Mouse (Mus musculus): ENCODE measurements around the gene Tcf15.

DNA sequence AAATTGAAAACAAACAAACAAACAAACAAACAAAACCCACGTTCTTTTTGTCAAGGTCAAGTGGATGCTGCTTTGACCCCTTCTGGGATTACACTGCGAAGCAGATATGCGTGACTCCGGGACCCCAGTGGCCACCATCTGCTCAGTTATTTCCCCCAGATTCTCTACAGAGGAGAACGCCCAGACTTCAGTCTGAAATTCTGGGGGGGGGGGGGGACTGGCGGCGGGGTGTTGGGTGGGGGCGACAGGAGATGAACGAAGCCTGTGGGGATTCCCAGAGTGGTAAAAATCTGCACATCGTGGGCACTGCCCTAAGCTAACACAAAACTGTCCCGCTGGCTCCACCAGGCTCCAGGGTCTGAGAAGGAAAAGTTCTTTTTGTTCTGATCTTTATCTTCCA is 790 bp upstream of the Tcf15 start:
- no peak for TF ChIP-seq POLR2A (IDR thresholded peaks at IDR 0.05; ENCODE audit: insufficient read length, low read depth)
- no peak for TF ChIP-seq MYOD1 (IDR thresholded peaks at IDR 0.05; ENCODE audit: control insufficient read depth in 1 of 3, insufficient read length in 2 of 3, low read depth in 2 of 3)
- no peak for TF ChIP-seq POLR2AphosphoS2 (IDR thresholded peaks at IDR 0.05; ENCODE audit: insufficient read length, low read depth)
- TF ChIP-seq USF1 (IDR thresholded peaks at IDR 0.05; ENCODE audit: low read depth), result no peak
- TF ChIP-seq E2F4 (IDR thresholded peaks at IDR 0.05; ENCODE audit: insufficient read depth), result no peak
- TF ChIP-seq MAX (IDR thresholded peaks at IDR 0.05; ENCODE audit: low read depth), result no peak
- TF ChIP-seq TCF12 (IDR thresholded peaks at IDR 0.05; ENCODE audit: insufficient read depth, poor library complexity, severe bottlenecking), result no peak
- TF ChIP-seq TCF3 (IDR thresholded peaks at IDR 0.05; ENCODE audit: insufficient read length, low read depth), result no peak
- no peak for TF ChIP-seq REST (IDR thresholded peaks at IDR 0.05; ENCODE audit: insufficient read depth, insufficient read length)
- no peak for TF ChIP-seq MYOG (IDR thresholded peaks at IDR 0.05; ENCODE audit: control insufficient read depth in 1 of 3, insufficient read depth in 1 of 3, insufficient read length in 2 of 3, low read depth in 2 of 3)
- no peak for TF ChIP-seq SRF (IDR thresholded peaks at IDR 0.05; ENCODE audit: control insufficient read depth, insufficient read length, low read depth)
- TF ChIP-seq CEBPB (IDR thresholded peaks at IDR 0.05; ENCODE audit: insufficient read depth, poor library complexity, severe bottlenecking), result no peak
